Mouse (Mus musculus): ENCODE data around the gene Olfr247. TPM values are rescaled to one million over a fixed set of nuclear protein-coding genes. Genes with fewer than 3 reads are reported as not detected.
"Not testable (repeated sequence)": the region's sequence is repeated elsewhere in the genome, so short reads cannot be mapped to it uniquely, and the experiment has no call there.

The Olfr247 gene
- polyA plus RNA-seq (2012), result 0.02 TPM in 1 of 2 replicates, not detected in the other

DNA sequence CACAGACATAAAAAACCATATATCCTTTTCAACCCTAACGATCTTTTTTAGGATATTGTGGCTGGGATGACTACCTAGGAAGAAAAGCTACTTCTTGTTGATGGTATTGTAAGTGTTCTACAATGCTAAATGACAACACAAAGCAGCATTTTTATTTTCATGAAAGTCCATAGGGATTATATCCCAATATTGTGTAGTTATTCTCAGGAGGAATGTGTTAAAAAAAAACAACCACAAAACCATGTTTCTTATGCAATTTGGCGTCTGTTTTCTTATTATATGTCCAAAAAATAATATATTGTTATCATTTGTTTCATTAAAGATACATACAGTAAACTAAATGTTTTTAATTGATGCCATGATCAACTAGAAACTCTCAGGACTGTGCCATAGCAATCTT lies at the start of gene Olfr247:
Gene Olfr247, minus strand, starts transcription at position 101 of the 400 bp plus-strand sequence.
- H3K9me3 ChIP-seq (ENCODE audit: control insufficient read depth, low read length); H3K27me3 ChIP-seq (ENCODE audit: control insufficient read depth); H3K4me1 ChIP-seq (ENCODE audit: control insufficient read depth); H3K36me3 ChIP-seq (ENCODE audit: control insufficient read depth); H3K4me3 ChIP-seq (replicated peaks): not testable (repeated sequence)

DNA sequence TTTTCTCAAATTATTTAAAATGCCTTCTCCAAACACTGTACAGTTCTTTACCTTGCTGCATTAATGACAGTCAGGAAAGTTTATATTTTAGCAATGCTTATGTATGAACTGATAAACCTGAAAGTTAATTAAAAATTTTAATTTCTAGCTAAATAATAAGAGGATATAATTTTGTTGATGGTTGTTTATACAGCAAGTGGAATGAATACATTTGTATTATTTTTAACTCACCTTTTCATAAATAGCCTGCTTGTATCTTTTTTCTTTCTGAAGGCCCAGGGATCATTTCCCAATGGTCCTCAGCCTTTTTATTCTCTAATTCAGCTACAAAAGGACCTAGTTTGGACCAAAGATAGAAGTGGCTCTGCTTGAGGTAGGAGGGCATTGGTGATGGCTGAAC lies 36.4 kb upstream of the Olfr247 start, which contains the start of gene Olfr820:
Gene Olfr820, plus strand, starts transcription at position 301 of the 400 bp plus-strand sequence.
- no peaks in the 10 kb centered on the region for H3K9me3 ChIP-seq (ENCODE audit: control insufficient read depth, low read length)
- no peak within 1 kb of the TSS for H3K4me3 ChIP-seq (replicated peaks)
- H3K4me1 ChIP-seq (ENCODE audit: control insufficient read depth), result no peaks in the 10 kb centered on the region
- TF ChIP-seq TAL1 (IDR thresholded peaks at IDR 0.05; ENCODE audit: low read length), result no peak
- TF ChIP-seq GATA1 (IDR thresholded peaks at IDR 0.05; ENCODE audit: low read length), result no peak
- no peaks in the 10 kb centered on the region for H3K36me3 ChIP-seq (ENCODE audit: control insufficient read depth)
- H3K27me3 ChIP-seq (ENCODE audit: control insufficient read depth), result no peaks in the 10 kb centered on the region

DNA sequence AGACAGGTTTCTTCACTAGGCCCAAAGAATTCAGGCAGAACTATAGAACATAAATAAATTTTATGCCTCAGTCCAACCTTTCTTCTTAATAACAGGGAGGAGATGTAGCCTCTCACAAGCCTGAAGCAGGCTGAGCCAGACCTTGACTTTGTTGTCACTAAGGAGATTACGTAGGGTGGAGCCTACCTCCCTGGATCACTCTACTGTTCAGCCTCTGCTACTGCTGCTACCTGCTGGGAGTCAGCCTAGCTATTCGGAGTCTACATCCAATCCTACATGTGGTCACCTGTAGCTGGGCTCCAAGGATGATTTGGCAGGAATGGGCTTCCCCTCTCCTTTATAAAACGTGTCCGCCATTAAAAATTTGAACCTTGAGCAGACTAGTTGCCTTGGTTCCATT lies 29.4 kb upstream of the Olfr247 start:
- H3K4me3 ChIP-seq (replicated peaks); H3K27me3 ChIP-seq (ENCODE audit: control insufficient read depth); H3K36me3 ChIP-seq (ENCODE audit: control insufficient read depth); H3K9me3 ChIP-seq (ENCODE audit: control insufficient read depth, low read length); H3K4me1 ChIP-seq (ENCODE audit: control insufficient read depth): not testable (repeated sequence)

DNA sequence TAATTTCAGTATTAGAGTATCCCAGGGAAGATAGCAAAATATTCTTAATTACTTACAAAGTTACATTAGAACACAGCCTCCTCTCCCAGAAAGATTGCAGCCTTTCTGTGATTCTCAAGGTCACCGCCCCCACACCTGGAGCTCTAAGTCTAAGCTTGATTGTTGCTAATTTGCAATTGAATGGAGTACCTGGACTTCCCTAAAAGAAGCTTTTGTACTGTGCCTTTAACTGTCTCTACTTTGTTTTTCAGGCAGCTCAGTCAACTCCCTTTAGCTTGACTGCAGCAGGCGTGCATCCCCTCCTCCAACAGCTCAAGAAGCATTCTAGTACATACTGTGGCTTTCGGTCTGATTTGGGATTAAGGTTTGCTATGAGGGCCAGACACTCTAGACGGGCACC lies 28.2 kb upstream of the Olfr247 start:
- H3K4me1 ChIP-seq (ENCODE audit: control insufficient read depth); H3K27me3 ChIP-seq (ENCODE audit: control insufficient read depth); H3K9me3 ChIP-seq (ENCODE audit: control insufficient read depth, low read length); H3K36me3 ChIP-seq (ENCODE audit: control insufficient read depth); H3K4me3 ChIP-seq (replicated peaks): not testable (repeated sequence)

DNA sequence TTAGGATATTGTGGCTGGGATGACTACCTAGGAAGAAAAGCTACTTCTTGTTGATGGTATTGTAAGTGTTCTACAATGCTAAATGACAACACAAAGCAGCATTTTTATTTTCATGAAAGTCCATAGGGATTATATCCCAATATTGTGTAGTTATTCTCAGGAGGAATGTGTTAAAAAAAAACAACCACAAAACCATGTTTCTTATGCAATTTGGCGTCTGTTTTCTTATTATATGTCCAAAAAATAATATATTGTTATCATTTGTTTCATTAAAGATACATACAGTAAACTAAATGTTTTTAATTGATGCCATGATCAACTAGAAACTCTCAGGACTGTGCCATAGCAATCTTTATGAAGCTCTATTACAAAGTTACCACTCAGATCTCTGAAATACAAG lies 9.0 kb upstream of the Olfr247 start, which contains the start of gene Gm10310:
Gene Gm10310, minus strand, starts transcription at position 101 of the 400 bp plus-strand sequence.
- not testable (repeated sequence) for H3K4me3 ChIP-seq (replicated peaks); H3K4me1 ChIP-seq (ENCODE audit: control insufficient read depth); H3K36me3 ChIP-seq (ENCODE audit: control insufficient read depth); H3K9me3 ChIP-seq (ENCODE audit: control insufficient read depth, low read length); H3K27me3 ChIP-seq (ENCODE audit: control insufficient read depth)

DNA sequence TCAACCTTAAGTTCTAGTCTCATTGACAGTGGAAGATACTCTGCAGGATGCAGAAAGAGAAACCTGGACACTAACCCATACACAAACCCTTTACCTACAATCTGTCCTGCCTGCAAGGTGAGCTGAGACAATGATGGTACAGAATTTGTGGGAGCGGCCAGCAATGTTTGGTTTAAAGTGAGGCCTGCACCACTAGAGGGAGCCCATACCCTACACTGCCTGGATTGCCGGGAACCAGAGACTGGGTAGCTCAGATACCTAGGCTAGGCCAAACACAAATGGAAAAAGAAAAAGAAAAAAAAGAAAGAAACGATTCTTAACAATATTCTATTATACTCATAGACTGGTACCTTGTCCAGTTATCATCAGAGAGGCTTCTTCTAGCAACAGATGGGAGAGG lies 5.9 kb upstream of the Olfr247 start:
- not testable (repeated sequence) for H3K27me3 ChIP-seq (ENCODE audit: control insufficient read depth); H3K9me3 ChIP-seq (ENCODE audit: control insufficient read depth, low read length); H3K4me3 ChIP-seq (replicated peaks); H3K36me3 ChIP-seq (ENCODE audit: control insufficient read depth); H3K4me1 ChIP-seq (ENCODE audit: control insufficient read depth)

DNA sequence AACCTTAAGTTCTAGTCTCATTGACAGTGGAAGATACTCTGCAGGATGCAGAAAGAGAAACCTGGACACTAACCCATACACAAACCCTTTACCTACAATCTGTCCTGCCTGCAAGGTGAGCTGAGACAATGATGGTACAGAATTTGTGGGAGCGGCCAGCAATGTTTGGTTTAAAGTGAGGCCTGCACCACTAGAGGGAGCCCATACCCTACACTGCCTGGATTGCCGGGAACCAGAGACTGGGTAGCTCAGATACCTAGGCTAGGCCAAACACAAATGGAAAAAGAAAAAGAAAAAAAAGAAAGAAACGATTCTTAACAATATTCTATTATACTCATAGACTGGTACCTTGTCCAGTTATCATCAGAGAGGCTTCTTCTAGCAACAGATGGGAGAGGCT lies 2.9 kb downstream of the Olfr247 start:
- H3K9me3 ChIP-seq (ENCODE audit: control insufficient read depth, low read length); H3K36me3 ChIP-seq (ENCODE audit: control insufficient read depth); H3K4me1 ChIP-seq (ENCODE audit: control insufficient read depth); H3K27me3 ChIP-seq (ENCODE audit: control insufficient read depth); H3K4me3 ChIP-seq (replicated peaks): not testable (repeated sequence)

DNA sequence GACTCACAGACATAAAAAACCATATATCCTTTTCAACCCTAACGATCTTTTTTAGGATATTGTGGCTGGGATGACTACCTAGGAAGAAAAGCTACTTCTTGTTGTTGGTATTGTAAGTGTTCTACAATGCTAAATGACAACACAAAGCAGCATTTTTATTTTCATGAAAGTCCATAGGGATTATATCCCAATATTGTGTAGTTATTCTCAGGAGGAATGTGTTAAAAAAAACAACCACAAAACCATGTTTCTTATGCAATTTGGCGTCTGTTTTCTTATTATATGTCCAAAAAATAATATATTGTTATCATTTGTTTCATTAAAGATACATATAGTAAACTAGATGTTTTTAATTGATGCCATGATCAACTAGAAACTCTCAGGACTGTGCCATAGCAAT lies 8.8 kb downstream of the Olfr247 start, which contains the start of gene Olfr819:
Gene Olfr819, minus strand, starts transcription at position 101 of the 400 bp plus-strand sequence.
- not testable (repeated sequence) for H3K36me3 ChIP-seq (ENCODE audit: control insufficient read depth); H3K4me1 ChIP-seq (ENCODE audit: control insufficient read depth); H3K27me3 ChIP-seq (ENCODE audit: control insufficient read depth); H3K9me3 ChIP-seq (ENCODE audit: control insufficient read depth, low read length); H3K4me3 ChIP-seq (replicated peaks)

DNA sequence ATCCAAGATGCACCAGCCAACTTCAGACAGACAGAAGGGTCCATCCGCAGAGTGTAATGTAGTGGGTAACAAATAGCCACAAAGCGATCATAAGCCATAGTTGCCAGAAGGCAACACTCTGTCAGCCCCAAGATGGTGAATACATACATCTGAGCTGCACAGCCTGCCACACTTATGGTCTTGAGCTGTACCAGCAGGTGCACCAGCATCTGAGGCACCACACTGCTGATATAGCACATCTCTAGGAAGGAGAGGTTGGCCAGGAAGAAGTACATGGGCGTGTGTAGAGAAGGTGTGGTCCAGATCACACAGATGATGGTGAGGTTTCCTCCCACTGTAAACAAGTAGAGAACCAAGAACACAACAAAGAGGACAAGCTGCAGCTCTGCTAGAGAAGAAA lies 9.7 kb downstream of the Olfr247 start:
- H3K36me3 ChIP-seq (ENCODE audit: control insufficient read depth); H3K27me3 ChIP-seq (ENCODE audit: control insufficient read depth); H3K4me3 ChIP-seq (replicated peaks); H3K4me1 ChIP-seq (ENCODE audit: control insufficient read depth); H3K9me3 ChIP-seq (ENCODE audit: control insufficient read depth, low read length): not testable (repeated sequence)

DNA sequence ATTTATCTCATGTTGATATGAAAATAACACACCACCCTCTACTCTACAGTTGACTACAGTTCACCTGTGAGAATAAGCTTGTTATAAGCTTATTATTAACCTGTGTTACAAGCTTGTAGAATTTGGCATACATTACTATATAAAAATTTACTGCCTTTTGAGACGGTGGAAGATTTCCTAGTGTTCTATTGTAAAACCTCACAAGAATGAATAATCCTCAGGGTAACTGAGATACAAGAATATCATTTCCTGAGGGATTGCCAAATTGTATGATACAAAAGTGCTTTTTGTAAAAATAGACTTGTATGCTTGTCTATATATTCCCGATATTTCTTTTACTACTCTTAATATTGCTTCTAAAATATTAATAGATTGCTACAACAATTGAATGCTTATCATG lies 26.9 kb downstream of the Olfr247 start, which contains the start of gene Olfr818:
Gene Olfr818, minus strand, starts transcription at position 101 of the 400 bp plus-strand sequence.
- Histone ChIP-seq H3K27me3 (ENCODE audit: control insufficient read depth) (no peaks in the 10 kb centered on the region), H3K4me1 (ENCODE audit: control insufficient read depth) (no peaks in the 10 kb centered on the region), H3K9me3 (ENCODE audit: control insufficient read depth, low read length) (peaks cover 2% of the 10 kb centered on the region; the same call in 1 of the 2 replicates), H3K36me3 (ENCODE audit: control insufficient read depth) (no peaks in the 10 kb centered on the region), H3K4me3 (replicated peaks) (no peak within 1 kb of the TSS)
- TF ChIP-seq TAL1 (IDR thresholded peaks at IDR 0.05; ENCODE audit: low read length) (no peak), GATA1 (IDR thresholded peaks at IDR 0.05; ENCODE audit: low read length) (no peak)

Other genes with a start within 250 kb of the Olfr247 start
- gene Olfr805, start 246.8 kb downstream of the Olfr247 start, polyA plus RNA-seq (2012), result not detected in 2 replicates
- gene Olfr806, start 234.2 kb downstream of the Olfr247 start, polyA plus RNA-seq (2012), result not detected in 2 replicates
- not detected in 2 replicates for gene Olfr807, start 218.3 kb downstream of the Olfr247 start, polyA plus RNA-seq (2012)
- gene Olfr808, start 210.7 kb downstream of the Olfr247 start, polyA plus RNA-seq (2012), result not detected in 2 replicates
- gene Olfr809, start 201.5 kb downstream of the Olfr247 start, polyA plus RNA-seq (2012), result not detected in 2 replicates
- not detected in 2 replicates for gene Olfr810, start 181.2 kb downstream of the Olfr247 start, polyA plus RNA-seq (2012)
- not detected in 2 replicates for gene Olfr811, start 171.7 kb downstream of the Olfr247 start, polyA plus RNA-seq (2012)
- not detected in 2 replicates for gene Olfr812, start 130.0 kb downstream of the Olfr247 start, polyA plus RNA-seq (2012)
- not detected in 2 replicates for gene Olfr813, start 120.8 kb downstream of the Olfr247 start, polyA plus RNA-seq (2012)
- gene Olfr814, start 96.3 kb downstream of the Olfr247 start, polyA plus RNA-seq (2012), result not detected in 2 replicates
- not detected in 2 replicates for gene Olfr815, start 70.3 kb downstream of the Olfr247 start, polyA plus RNA-seq (2012)
- gene Olfr816, start 60.5 kb downstream of the Olfr247 start, polyA plus RNA-seq (2012), result not detected in 2 replicates
- not detected in 2 replicates for gene Olfr818, start 27.0 kb downstream of the Olfr247 start, polyA plus RNA-seq (2012)
- not detected in 2 replicates for gene Olfr819, start 8.9 kb downstream of the Olfr247 start, polyA plus RNA-seq (2012)
- not detected in 2 replicates for gene Gm10310, start 8.9 kb upstream of the Olfr247 start, polyA plus RNA-seq (2012)
- gene Olfr820, start 36.5 kb upstream of the Olfr247 start, polyA plus RNA-seq (2012), result 0.01 TPM in 1 of 2 replicates, not detected in the other
- gene Olfr821, start 54.2 kb upstream of the Olfr247 start, polyA plus RNA-seq (2012), result not detected in 2 replicates
- gene Olfr822, start 95.1 kb upstream of the Olfr247 start, polyA plus RNA-seq (2012), result not detected in 2 replicates
- not detected in 2 replicates for gene Olfr823, start 139.2 kb upstream of the Olfr247 start, polyA plus RNA-seq (2012)
- 0.01 TPM in 1 of 2 replicates, not detected in the other for gene Olfr824, start 153.9 kb upstream of the Olfr247 start, polyA plus RNA-seq (2012)
- gene Olfr825, start 190.6 kb upstream of the Olfr247 start, polyA plus RNA-seq (2012), result not detected in 2 replicates
- not detected in 2 replicates for gene Olfr826, start 208.0 kb upstream of the Olfr247 start, polyA plus RNA-seq (2012)
- under 0.01 TPM in 1 of 2 replicates, not detected in the other for gene Olfr827, start 238.3 kb upstream of the Olfr247 start, polyA plus RNA-seq (2012)

Measured in erythroblast, embryonic 14.5 days (primary cell).